Mouse (Mus musculus): ENCODE results near the gene Inpp4a. TPM values are rescaled to one million over a fixed set of nuclear protein-coding genes. Genes with fewer than 3 reads are reported as not detected.
A peak's percentile ranks its signal among the peaks of the same experiment; 100 is the strongest.

Inpp4a gene
- polyA plus RNA-seq, 1 experiment from 2014 or later = 74.9 TPM

DNA sequence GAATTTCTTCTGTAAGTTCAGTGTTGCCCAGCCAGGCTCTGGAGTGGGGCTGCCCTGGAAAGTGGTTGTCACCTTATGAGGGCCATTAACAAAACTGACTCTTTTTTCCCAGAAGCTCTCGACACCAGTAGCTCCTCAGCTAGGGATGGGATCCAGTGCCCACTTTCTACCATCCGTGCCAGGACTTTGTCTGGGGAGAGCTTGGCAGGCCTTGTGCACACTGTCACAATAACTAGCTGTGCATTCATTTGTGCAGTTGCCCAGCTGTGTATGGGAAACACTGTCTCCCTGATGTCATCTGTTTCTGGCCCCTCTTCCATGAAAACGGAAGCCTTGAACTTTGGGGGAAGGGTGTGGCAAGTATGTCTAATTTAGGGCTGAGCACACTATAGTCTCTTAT, 33.1 kb downstream of the Inpp4a start:
- Histone ChIP-seq H3K9ac (ENCODE audit: low read depth, low read length) (no peak overlapping the region), H3K4me3 (ENCODE audit: low read length) (no peak overlapping the region), H3K27ac (ENCODE audit: low read depth, low read length) (no peak overlapping the region), H3K4me2 (ENCODE audit: low read length) (no peak overlapping the region), H3K36me3 (ENCODE audit: control insufficient read depth, insufficient read depth, low read length) (no peaks in the 10 kb centered on the region; the same call in 1 of the 2 replicates), H3K27me3 (replicated peaks; ENCODE audit: control insufficient read depth, insufficient read depth, low read length) (no peaks in the 10 kb centered on the region), H3K9me3 (ENCODE audit: control insufficient read depth, low read length) (no peaks in the 10 kb centered on the region), H3K4me1 (ENCODE audit: control insufficient read depth, insufficient read depth, low read depth, low read length) (peaks cover 3% of the 10 kb centered on the region; the same call in 1 of the 2 replicates)
- 63% methylated on average over 3 of the region's 3 CpGs for WGBS
- peak; percentile 63 for ATAC-seq

DNA sequence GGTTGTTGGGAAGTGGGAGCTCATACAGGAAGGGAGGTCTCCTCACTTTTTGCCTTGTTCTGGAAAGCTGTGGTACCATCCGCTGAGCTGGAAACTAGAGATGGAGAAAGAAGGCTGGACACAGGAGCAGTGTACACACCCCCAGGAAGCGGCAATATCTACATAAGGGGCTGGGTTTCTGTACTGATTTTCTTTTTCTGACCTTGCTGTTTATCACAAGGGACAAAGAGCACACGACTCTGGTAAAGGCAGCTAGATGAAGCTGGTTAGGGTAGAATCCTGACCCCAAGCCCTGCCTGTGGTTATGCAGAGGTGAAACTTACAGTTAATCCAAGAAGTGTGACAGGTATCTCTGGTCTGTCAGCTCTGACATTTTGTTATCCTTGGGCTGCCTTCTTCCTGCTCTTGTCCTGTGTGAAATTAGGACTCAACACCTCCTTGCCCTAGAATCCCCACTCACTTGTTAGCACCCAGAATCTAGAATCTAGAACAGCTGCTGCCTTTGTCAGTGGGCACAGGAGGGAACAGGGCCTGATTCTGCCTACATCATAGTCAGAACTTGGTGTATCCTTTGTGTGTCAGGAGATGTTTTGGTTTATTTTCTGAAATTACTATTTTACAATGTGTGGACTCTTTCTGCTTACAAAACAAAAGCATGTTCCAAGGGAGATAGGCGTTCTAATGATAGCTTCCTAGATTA, 34.2 kb downstream of the Inpp4a start:
- Histone ChIP-seq H3K4me1 (ENCODE audit: control insufficient read depth, insufficient read depth, low read depth, low read length) (peaks cover 3% of the 10 kb centered on the region; the same call in 1 of the 2 replicates), H3K27me3 (replicated peaks; ENCODE audit: control insufficient read depth, insufficient read depth, low read length) (no peaks in the 10 kb centered on the region), H3K4me3 (ENCODE audit: low read length) (no peak overlapping the region), H3K9ac (ENCODE audit: low read depth, low read length) (no peak overlapping the region), H3K4me2 (ENCODE audit: low read length) (no peak overlapping the region), H3K36me3 (ENCODE audit: control insufficient read depth, insufficient read depth, low read length) (no peaks in the 10 kb centered on the region), H3K9me3 (ENCODE audit: control insufficient read depth, low read length) (no peaks in the 10 kb centered on the region), H3K27ac (ENCODE audit: low read depth, low read length) (no peak overlapping the region; the same call in 1 of the 2 replicates)
- no peak for ATAC-seq
- WGBS = 89% methylated on average over 4 of the region's 4 CpGs

DNA sequence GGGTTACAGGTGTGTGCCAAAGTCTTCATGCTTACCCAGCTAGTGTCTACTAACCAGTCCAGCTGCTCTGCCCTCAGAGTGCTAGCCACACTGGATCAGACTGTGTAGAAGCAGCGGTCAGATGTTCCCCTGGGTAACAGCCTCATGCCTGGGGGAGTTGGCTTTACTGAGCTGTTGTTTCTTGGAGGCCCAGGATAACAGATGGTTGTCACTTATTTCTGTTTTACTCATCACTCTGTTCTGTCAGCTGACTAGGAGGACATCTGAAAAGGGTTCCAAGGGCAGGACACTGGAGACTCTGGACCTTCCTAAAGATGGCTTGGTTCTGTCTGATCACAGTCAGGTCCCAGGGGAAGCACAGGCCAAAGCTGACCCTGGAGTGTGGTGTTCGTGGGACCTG, 36.4 kb downstream of the Inpp4a start:
- 76% methylated on average over 2 of the region's 2 CpGs for WGBS
- H3K4me2 ChIP-seq (ENCODE audit: low read length) = no peak overlapping the region

DNA sequence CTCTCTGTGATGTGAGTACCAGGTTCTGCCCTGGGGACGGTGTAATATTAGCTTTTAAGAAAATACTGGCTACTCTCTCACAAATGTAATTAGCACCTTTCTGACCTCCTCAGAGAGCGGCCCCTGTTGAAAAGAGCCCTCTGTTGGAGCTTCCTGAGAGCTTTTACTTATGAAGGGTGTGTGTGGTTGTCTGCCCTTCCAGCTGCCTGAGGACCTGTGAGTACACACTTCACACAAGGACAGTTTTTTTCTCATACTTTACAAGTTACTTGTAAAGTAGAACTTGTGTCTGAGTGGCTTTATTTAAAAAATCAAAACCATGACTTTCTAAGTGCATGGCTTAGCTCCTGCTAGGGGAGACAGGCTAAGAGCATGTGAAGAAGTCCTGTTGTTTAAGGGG, 37.1 kb downstream of the Inpp4a start:
- H3K27me3 ChIP-seq (replicated peaks; ENCODE audit: control insufficient read depth, insufficient read depth, low read length) = no peaks in the 10 kb centered on the region
- no peak overlapping the region for H3K4me2 ChIP-seq (ENCODE audit: low read length)
- H3K36me3 ChIP-seq (ENCODE audit: control insufficient read depth, insufficient read depth, low read length) = no peaks in the 10 kb centered on the region
- H3K4me3 ChIP-seq (ENCODE audit: low read length) = no peak overlapping the region
- peaks cover 3% of the 10 kb centered on the region; the same call in 1 of the 2 replicates for H3K4me1 ChIP-seq (ENCODE audit: control insufficient read depth, insufficient read depth, low read depth, low read length)
- no peak for ATAC-seq
- H3K9me3 ChIP-seq (ENCODE audit: control insufficient read depth, low read length) = no peaks in the 10 kb centered on the region
- H3K9ac ChIP-seq (ENCODE audit: low read depth, low read length) = no peak overlapping the region
- no peak overlapping the region for H3K27ac ChIP-seq (ENCODE audit: low read depth, low read length)
- WGBS = 81% methylated on average over 2 of the region's 2 CpGs

More for the DNA sequence above, 36.4 kb downstream of the Inpp4a start:
- no peaks in the 10 kb centered on the region for H3K9me3 ChIP-seq (ENCODE audit: control insufficient read depth, low read length)
- H3K36me3 ChIP-seq (ENCODE audit: control insufficient read depth, insufficient read depth, low read length) = no peaks in the 10 kb centered on the region
- no peak overlapping the region for H3K9ac ChIP-seq (ENCODE audit: low read depth, low read length)
- H3K4me3 ChIP-seq (ENCODE audit: low read length) = no peak overlapping the region
- H3K27ac ChIP-seq (ENCODE audit: low read depth, low read length) = no peak overlapping the region
- peaks cover 3% of the 10 kb centered on the region; the same call in 1 of the 2 replicates for H3K4me1 ChIP-seq (ENCODE audit: control insufficient read depth, insufficient read depth, low read depth, low read length)
- H3K27me3 ChIP-seq (replicated peaks; ENCODE audit: control insufficient read depth, insufficient read depth, low read length) = no peaks in the 10 kb centered on the region
- ATAC-seq = no peak

DNA sequence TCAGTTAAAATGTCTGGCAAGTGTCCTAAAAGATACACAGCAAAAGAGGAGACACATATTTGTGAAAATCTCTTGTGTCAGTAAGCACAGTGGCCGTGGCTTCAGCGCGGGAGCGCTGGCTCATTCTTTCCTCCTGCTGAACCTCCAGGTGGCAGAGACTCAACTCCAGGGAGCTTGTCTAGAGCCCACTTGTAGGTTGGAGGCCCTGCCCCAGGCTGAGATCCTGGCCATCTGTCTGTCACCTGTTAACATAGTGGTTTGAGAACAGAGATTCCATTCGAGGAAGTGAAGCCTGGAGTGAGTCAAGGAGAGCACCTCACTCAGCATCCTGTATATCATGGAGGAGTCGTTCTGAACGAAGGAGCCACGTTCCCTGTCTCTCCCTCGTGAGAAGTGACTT, 37.6 kb downstream of the Inpp4a start:
- no peak overlapping the region for H3K4me3 ChIP-seq (ENCODE audit: low read length)
- H3K9me3 ChIP-seq (ENCODE audit: control insufficient read depth, low read length) = no peaks in the 10 kb centered on the region
- ATAC-seq = no peak
- no peaks in the 10 kb centered on the region for H3K27me3 ChIP-seq (replicated peaks; ENCODE audit: control insufficient read depth, insufficient read depth, low read length)
- H3K9ac ChIP-seq (ENCODE audit: low read depth, low read length) = no peak overlapping the region
- H3K4me2 ChIP-seq (ENCODE audit: low read length) = no peak overlapping the region
- no peaks in the 10 kb centered on the region for H3K36me3 ChIP-seq (ENCODE audit: control insufficient read depth, insufficient read depth, low read length)
- peaks cover 5% of the 10 kb centered on the region; the same call in 1 of the 2 replicates for H3K4me1 ChIP-seq (ENCODE audit: control insufficient read depth, insufficient read depth, low read depth, low read length)
- 84% methylated on average over 9 of the region's 9 CpGs for WGBS
- H3K27ac ChIP-seq (ENCODE audit: low read depth, low read length) = no peak overlapping the region

DNA sequence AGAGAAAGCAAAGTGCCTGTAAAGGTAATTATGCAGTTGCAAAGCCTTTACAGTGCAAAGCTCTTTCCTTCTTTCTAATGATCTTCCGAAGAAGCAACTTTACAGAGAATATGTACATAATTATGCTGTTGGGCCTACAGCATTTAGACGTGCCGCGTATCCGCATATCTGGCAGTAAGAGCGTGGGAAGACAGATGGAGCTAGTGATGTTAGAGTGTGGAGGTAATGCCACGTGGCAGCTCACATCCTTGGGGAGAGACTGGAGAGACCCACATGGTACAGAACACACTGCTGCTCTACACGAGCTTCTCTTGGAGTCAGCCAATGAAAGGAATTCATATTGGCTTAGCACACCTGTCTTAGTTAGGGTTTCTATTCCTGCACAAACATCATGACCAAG, 39.5 kb downstream of the Inpp4a start:
- 78% methylated on average over 8 of the region's 8 CpGs for WGBS

DNA sequence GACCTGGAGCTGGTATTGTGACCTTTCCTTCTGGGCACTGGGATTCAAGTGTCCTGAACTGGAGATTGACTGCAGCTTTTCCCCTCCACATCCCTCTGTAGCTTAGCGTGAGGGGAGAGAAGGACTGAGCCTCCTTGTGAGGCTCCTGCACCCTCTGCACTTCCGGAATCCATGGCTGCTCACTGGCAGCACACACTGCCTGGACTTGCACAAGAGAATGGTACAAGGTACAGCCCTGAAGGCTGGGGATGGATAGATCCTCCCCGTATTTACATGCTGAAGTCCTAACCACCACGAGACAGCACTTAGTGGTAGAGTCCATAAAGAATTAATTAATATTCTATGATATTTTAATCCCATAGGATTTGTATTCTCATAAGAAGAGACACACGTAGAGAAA, 41.7 kb downstream of the Inpp4a start:
- no peak for ATAC-seq
- 77% methylated on average over 5 of the region's 5 CpGs for WGBS
- no peaks in the 10 kb centered on the region for H3K36me3 ChIP-seq (ENCODE audit: control insufficient read depth, insufficient read depth, low read length)

More for the DNA sequence above, 39.5 kb downstream of the Inpp4a start:
- H3K27me3 ChIP-seq (replicated peaks; ENCODE audit: control insufficient read depth, insufficient read depth, low read length) = no peaks in the 10 kb centered on the region
- H3K4me2 ChIP-seq (ENCODE audit: low read length) = no peak overlapping the region
- 0 out of 2 replicates have a peak, but pooled peaks have one; percentile 25 for ATAC-seq
- no peaks in the 10 kb centered on the region for H3K9me3 ChIP-seq (ENCODE audit: control insufficient read depth, low read length)
- no peak overlapping the region for H3K9ac ChIP-seq (ENCODE audit: low read depth, low read length)
- H3K27ac ChIP-seq (ENCODE audit: low read depth, low read length) = no peak overlapping the region
- no peak overlapping the region for H3K4me3 ChIP-seq (ENCODE audit: low read length)
- H3K36me3 ChIP-seq (ENCODE audit: control insufficient read depth, insufficient read depth, low read length) = no peaks in the 10 kb centered on the region
- H3K4me1 ChIP-seq (ENCODE audit: control insufficient read depth, insufficient read depth, low read depth, low read length) = 0 out of 2 replicates have a peak, but pooled peaks cover 2% of the 10 kb centered on the region

DNA sequence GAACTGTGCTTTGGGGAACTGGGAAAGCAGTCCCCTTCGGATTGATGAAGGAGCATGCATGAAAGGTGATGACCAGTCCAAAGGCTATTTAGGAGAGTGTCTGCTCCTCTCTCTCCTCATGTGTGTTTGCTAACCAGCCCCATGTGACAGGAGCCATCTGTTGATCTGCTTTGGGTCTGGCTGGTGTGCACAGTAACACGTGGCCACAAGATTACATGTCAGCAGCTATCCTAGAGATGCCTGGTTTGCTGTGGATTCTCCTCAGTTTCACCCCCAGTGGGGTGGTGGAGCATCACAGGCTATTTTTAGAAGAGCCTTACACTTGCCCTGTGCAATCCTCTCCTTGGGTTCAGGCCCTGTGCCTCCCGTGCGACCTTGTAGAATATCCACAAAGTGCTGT, 42.2 kb downstream of the Inpp4a start:
- ATAC-seq = no peak
- Histone ChIP-seq H3K9me3 (ENCODE audit: control insufficient read depth, low read length) (no peaks in the 10 kb centered on the region), H3K4me3 (ENCODE audit: low read length) (no peak overlapping the region), H3K36me3 (ENCODE audit: control insufficient read depth, insufficient read depth, low read length) (no peaks in the 10 kb centered on the region), H3K9ac (ENCODE audit: low read depth, low read length) (no peak overlapping the region), H3K4me1 (ENCODE audit: control insufficient read depth, insufficient read depth, low read depth, low read length) (0 out of 2 replicates have a peak, but pooled peaks cover 2% of the 10 kb centered on the region), H3K27ac (ENCODE audit: low read depth, low read length) (no peak overlapping the region), H3K4me2 (ENCODE audit: low read length) (no peak overlapping the region), H3K27me3 (replicated peaks; ENCODE audit: control insufficient read depth, insufficient read depth, low read length) (no peaks in the 10 kb centered on the region)
- WGBS = 84% methylated on average over 4 of the region's 4 CpGs

More for the DNA sequence above, 41.7 kb downstream of the Inpp4a start:
- Histone ChIP-seq H3K9me3 (ENCODE audit: control insufficient read depth, low read length) (no peaks in the 10 kb centered on the region), H3K4me2 (ENCODE audit: low read length) (no peak overlapping the region), H3K4me3 (ENCODE audit: low read length) (no peak overlapping the region), H3K4me1 (ENCODE audit: control insufficient read depth, insufficient read depth, low read depth, low read length) (0 out of 2 replicates have a peak, but pooled peaks cover 2% of the 10 kb centered on the region), H3K27ac (ENCODE audit: low read depth, low read length) (no peak overlapping the region), H3K9ac (ENCODE audit: low read depth, low read length) (no peak overlapping the region), H3K27me3 (replicated peaks; ENCODE audit: control insufficient read depth, insufficient read depth, low read length) (no peaks in the 10 kb centered on the region)

DNA sequence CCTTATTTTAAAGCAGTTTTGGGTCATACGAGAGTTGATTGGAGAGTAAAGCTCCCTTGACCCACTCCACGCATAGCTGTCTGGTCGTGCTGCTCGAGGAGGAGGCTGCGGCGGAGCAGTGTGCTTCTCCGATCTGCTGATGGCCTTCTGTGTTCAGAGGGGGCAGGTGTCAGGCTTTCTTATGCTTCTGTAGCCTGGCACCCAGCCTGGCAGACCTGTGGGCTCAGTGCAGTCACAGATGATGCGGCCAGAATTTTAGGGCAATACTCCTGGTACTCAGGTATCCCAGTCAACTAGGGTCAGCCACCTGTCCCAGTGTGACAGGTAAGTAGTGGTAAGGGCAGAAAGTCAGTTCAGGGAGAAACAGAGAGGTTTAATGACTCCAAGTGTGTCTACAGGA, 42.9 kb downstream of the Inpp4a start:
- no peaks in the 10 kb centered on the region for H3K9me3 ChIP-seq (ENCODE audit: control insufficient read depth, low read length)
- no peak for ATAC-seq
- 98% methylated on average over 8 of the region's 8 CpGs for WGBS
- H3K27ac ChIP-seq (ENCODE audit: low read depth, low read length) = no peak overlapping the region
- H3K27me3 ChIP-seq (replicated peaks; ENCODE audit: control insufficient read depth, insufficient read depth, low read length) = no peaks in the 10 kb centered on the region
- no peaks in the 10 kb centered on the region for H3K36me3 ChIP-seq (ENCODE audit: control insufficient read depth, insufficient read depth, low read length)
- H3K4me2 ChIP-seq (ENCODE audit: low read length) = no peak overlapping the region
- H3K9ac ChIP-seq (ENCODE audit: low read depth, low read length) = no peak overlapping the region
- H3K4me3 ChIP-seq (ENCODE audit: low read length) = no peak overlapping the region
- 0 out of 2 replicates have a peak, but pooled peaks cover 5% of the 10 kb centered on the region for H3K4me1 ChIP-seq (ENCODE audit: control insufficient read depth, insufficient read depth, low read depth, low read length)
